In the genomic region with DNA sequence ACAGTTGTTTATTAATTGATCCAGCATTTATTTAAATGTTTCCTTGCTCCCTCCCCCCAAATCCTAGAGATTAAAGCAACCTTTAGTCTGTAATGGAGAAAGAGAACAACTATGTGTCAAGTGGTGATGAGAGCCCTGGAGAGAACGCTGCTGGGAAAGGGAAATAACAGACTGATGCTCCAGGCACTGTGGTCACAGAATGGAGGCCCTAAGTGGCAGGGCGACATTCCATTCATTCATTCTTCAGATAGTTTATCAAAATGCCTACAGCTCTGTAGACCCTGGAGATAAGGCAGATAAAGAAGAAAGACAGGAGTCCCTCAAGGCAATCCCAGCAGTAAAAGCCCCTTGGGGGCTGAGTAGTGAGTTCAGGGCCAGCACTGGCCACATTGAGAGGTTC, we compare ENCODE assay signal across 24 mouse cellular contexts. TPM values are rescaled to one million over a fixed set of nuclear protein-coding genes. Genes with fewer than 3 reads are reported as not detected.
DNase-seq lines count a peak whose midpoint lies in the region; ATAC-seq and TF ChIP-seq lines count a peak whose summit lies in the region.
"Had no signal": no experiment of that assay in that cellular context is flagged by ENCODE, and none has a peak within 500 bp of the region (broad histone marks: within the 10 kb centered on the region; RNA-seq: fewer than 3 reads in every experiment).

No protein-coding gene starts in this region.

- no peak for TF ChIP-seq CTCF in MEL (IDR thresholded peaks at IDR 0.05 in 2 of 3, conservative IDR thresholded peaks at IDR 0.05 in 1 of 3; ENCODE audit: control insufficient read depth in 1 of 3, insufficient read depth in 1 of 3, low read depth in 2 of 3, low read length in 3 of 3, poor library complexity in 1 of 3, severe bottlenecking in 1 of 3)

- ATAC-seq in kidney, embryonic 15.5 days (replicated peaks; ENCODE audit: low FRiP score) = no peak
- ATAC-seq in lung, embryonic 15.5 days (ENCODE audit: borderline replicate concordance, extremely low read depth, low FRiP score, low TSS enrichment) = 0 out of 2 replicates have a peak, but pooled peaks have one; percentile 27
- ATAC-seq in midbrain, embryonic 14.5 days (ENCODE audit: low FRiP score, low TSS enrichment) = no peak

- no peaks in the 10 kb centered on the region for H3K27me3 ChIP-seq in kidney, embryonic 15.5 days
- H3K27me3 ChIP-seq in MEL (ENCODE audit: control insufficient read depth in 1 of 2, insufficient read depth in 2 of 2, low read length in 2 of 2) = no peaks in the 10 kb centered on the region
- no peaks in the 10 kb centered on the region for H3K27me3 ChIP-seq in lung, embryonic 15.5 days
- no peaks in the 10 kb centered on the region for H3K27me3 ChIP-seq in midbrain, embryonic 14.5 days (ENCODE audit: control insufficient read depth, insufficient read depth, low read length)
- H3K27me3 ChIP-seq: embryonic facial prominence, embryonic 12.5 days; limb, embryonic 13.5 days; liver, embryonic 12.5 days; midbrain, embryonic 15.5 days had no signal

- no peak for TF ChIP-seq RAD21 in MEL (IDR thresholded peaks at IDR 0.05; ENCODE audit: low read depth, low read length)

- H3K9me3 ChIP-seq in kidney, embryonic 15.5 days (replicated peaks) = no peaks in the 10 kb centered on the region
- H3K9me3 ChIP-seq in MEL (replicated peaks; ENCODE audit: insufficient read depth, low read length) = no peaks in the 10 kb centered on the region
- H3K9me3 ChIP-seq in lung, embryonic 15.5 days = no peaks in the 10 kb centered on the region
- H3K9me3 ChIP-seq in midbrain, embryonic 14.5 days (ENCODE audit: control insufficient read depth, low read length) = no peaks in the 10 kb centered on the region
- H3K9me3 ChIP-seq: embryonic facial prominence, embryonic 12.5 days; hindbrain, embryonic 10.5 days; limb, embryonic 13.5 days; liver, embryonic 12.5 days; midbrain, embryonic 15.5 days had no signal

- H3K79me2 ChIP-seq in MEL (ENCODE audit: control insufficient read depth, insufficient read depth, low read length, poor library complexity) = no peaks in the 10 kb centered on the region; the same call in 1 of the 2 replicates

- no peak for TF ChIP-seq POLR2A in MEL (IDR thresholded peaks at IDR 0.05; ENCODE audit: control insufficient read depth in 1 of 2, insufficient read depth in 1 of 2, low read depth in 1 of 2, low read length in 2 of 2, poor library complexity in 1 of 2)

- DNase-seq in kidney, postnatal 4 days = no peak
- DNase-seq in MEL (ENCODE audit: low read depth, low spot score) (no peak), MN1 (ENCODE audit: low spot score) (no peak)
- DNase-seq in lung, postnatal 25 days (ENCODE audit: low spot score) = peak; percentile 34
- no peak for DNase-seq in layer of hippocampus, postnatal 36 days
- DNase-seq in midbrain, embryonic 14.5 days = no peak
- DNase-seq: adrenal gland, postnatal 25 days; B cell, adult 2 months; embryo, embryonic 11 days; gastrocnemius, postnatal 14 days; kidney, adult 18-20 months; kidney, postnatal 25 days; spleen, adult 18-20 months; thymus, adult 2 months; thymus, postnatal 4 days had no signal

- H3K36me3 ChIP-seq in kidney, embryonic 15.5 days = no peaks in the 10 kb centered on the region
- peaks cover 0 to 8% of the 10 kb centered on the region in 2 experiments; a peak in 2 of 4 replicates for H3K36me3 ChIP-seq in MEL (ENCODE audit: control insufficient read depth in 1 of 2, insufficient read depth in 2 of 2, low read length in 2 of 2)
- H3K36me3 ChIP-seq in lung, embryonic 15.5 days = no peaks in the 10 kb centered on the region
- H3K36me3 ChIP-seq in midbrain, embryonic 14.5 days (ENCODE audit: control insufficient read depth, insufficient read depth, low read length) = no peaks in the 10 kb centered on the region
- H3K36me3 ChIP-seq: embryonic facial prominence, embryonic 12.5 days; hindbrain, embryonic 10.5 days; limb, embryonic 13.5 days; liver, embryonic 12.5 days; midbrain, embryonic 15.5 days had no signal

- no peak overlapping the region for H3K4me3 ChIP-seq in kidney, embryonic 15.5 days (replicated peaks)
- H3K4me3 ChIP-seq in MEL (ENCODE audit: control insufficient read depth in 1 of 2, insufficient read depth in 1 of 2, low read depth in 2 of 2, low read length in 2 of 2) = no peak overlapping the region
- no peak overlapping the region for H3K4me3 ChIP-seq in lung, embryonic 15.5 days
- H3K4me3 ChIP-seq in midbrain, embryonic 14.5 days (replicated peaks; ENCODE audit: low read depth, low read length) = no peak overlapping the region

- WGBS in kidney, embryonic 15.5 days = 67% methylated on average over 2 of the region's 2 CpGs
- WGBS in lung, embryonic 15.5 days = 22% methylated on average over 2 of the region's 2 CpGs
- 90% methylated on average over 2 of the region's 2 CpGs for WGBS in midbrain, embryonic 14.5 days

- TF ChIP-seq EP300 in MEL (IDR thresholded peaks at IDR 0.05; ENCODE audit: low read depth in 1 of 2, low read length in 2 of 2) = no peak

- 0 out of 2 replicates have a peak overlapping the region, but pooled peaks have one; percentile 93 for H3K27ac ChIP-seq in kidney, embryonic 15.5 days
- no peak overlapping the region for H3K27ac ChIP-seq in MEL (ENCODE audit: control insufficient read depth, low read depth, low read length)
- peak overlapping the region; percentile 95 for H3K27ac ChIP-seq in lung, embryonic 15.5 days
- no peak overlapping the region for H3K27ac ChIP-seq in midbrain, embryonic 14.5 days (replicated peaks; ENCODE audit: low read depth, low read length)
- H3K27ac ChIP-seq: embryonic facial prominence, embryonic 12.5 days; limb, embryonic 13.5 days; macrophage had no signal

- peaks cover 18% of the 10 kb centered on the region for H3K4me1 ChIP-seq in kidney, embryonic 15.5 days
- H3K4me1 ChIP-seq in MEL (ENCODE audit: control insufficient read depth in 1 of 2, insufficient read depth in 2 of 2, low read length in 2 of 2) = no peaks in the 10 kb centered on the region; a peak in 1 of 4 replicates
- H3K4me1 ChIP-seq in lung, embryonic 15.5 days = peaks cover 18% of the 10 kb centered on the region; the same call in 1 of the 2 replicates
- no peaks in the 10 kb centered on the region; the same call in 1 of the 2 replicates for H3K4me1 ChIP-seq in midbrain, embryonic 14.5 days (ENCODE audit: control insufficient read depth, insufficient read depth, low read length)
- H3K4me1 ChIP-seq: embryonic facial prominence, embryonic 12.5 days; limb, embryonic 13.5 days had no signal

- no peak overlapping the region for H3K4me2 ChIP-seq in kidney, embryonic 15.5 days
- H3K4me2 ChIP-seq in lung, embryonic 15.5 days = no peak overlapping the region
- no peak overlapping the region for H3K4me2 ChIP-seq in midbrain, embryonic 14.5 days (ENCODE audit: low read length)

- no peak overlapping the region for H3K9ac ChIP-seq in kidney, embryonic 15.5 days
- no peak overlapping the region for H3K9ac ChIP-seq in MEL (ENCODE audit: control insufficient read depth, low read depth, low read length, poor library complexity, severe bottlenecking)
- no peak overlapping the region for H3K9ac ChIP-seq in lung, embryonic 15.5 days
- H3K9ac ChIP-seq in midbrain, embryonic 14.5 days (replicated peaks; ENCODE audit: low read length) = no peak overlapping the region

TF ChIP-seq in MEL, 35 proteins besides CTCF, POLR2A, EP300 and RAD21:
- TF ChIP-seq ZC3H11A (IDR thresholded peaks at IDR 0.05; ENCODE audit: low read depth, low read length) (no peak), GATA1 (IDR thresholded peaks at IDR 0.05; ENCODE audit: low read depth, low read length) (0 out of 2 replicates have a peak, but pooled peaks have one; percentile 4)
TF ChIP-seq in MEL: peak in this region for 1.

RNA-seq across cellular contexts. Expression of a gene that starts 0.8 kb away (rescaled TPM):
- 64.0 and 64.2 TPM in 2 replicates for polyA plus RNA-seq in kidney, embryonic 15.5 days (2015; fragmentation: Nextera tagmentation; extraction: Ambion mirVana)
- total RNA-seq in MEL (2012; rRNA removed) = 6.1 and 7.0 TPM in 2 replicates
- 1 to 10 TPM in 1 of 2 experiments, not detected in 1; 8.8 TPM for polyA plus RNA-seq in MEL (2012; ENCODE audit: insufficient read depth in 1 of 2, insufficient read length in 2 of 2, low read depth in 1 of 2, low replicate concordance in 2 of 2, missing spikeins in 1 of 2)
- 43.7 and 45.9 TPM in 2 replicates for polyA plus RNA-seq in lung, embryonic 15.5 days (2015; fragmentation: Nextera tagmentation; extraction: Ambion mirVana)
- 1 to 10 TPM; 6.4 to 6.8 TPM for total RNA-seq in layer of hippocampus, postnatal 36 days (2021)
- 16.7 and 23.5 TPM in 2 replicates for polyA plus RNA-seq in midbrain, embryonic 14.5 days (2014; fragmentation: Nextera tagmentation; extraction: Ambion mirVana)
- total RNA-seq: granulocyte monocyte progenitor cell, adult 5-6 weeks had no signal

Comparison
In these comparisons a context has a peak if more than half of its experiments do, and no peak if none do; other contexts are left out.
1. H3K27ac ChIP-seq: peak in kidney, embryonic 15.5 days (single experiment) and lung, embryonic 15.5 days (single experiment); none in MEL (single experiment) and midbrain, embryonic 14.5 days (single experiment).